Mouse (Mus musculus): Measurements from ENCODE around the gene Epha4.

DNA sequence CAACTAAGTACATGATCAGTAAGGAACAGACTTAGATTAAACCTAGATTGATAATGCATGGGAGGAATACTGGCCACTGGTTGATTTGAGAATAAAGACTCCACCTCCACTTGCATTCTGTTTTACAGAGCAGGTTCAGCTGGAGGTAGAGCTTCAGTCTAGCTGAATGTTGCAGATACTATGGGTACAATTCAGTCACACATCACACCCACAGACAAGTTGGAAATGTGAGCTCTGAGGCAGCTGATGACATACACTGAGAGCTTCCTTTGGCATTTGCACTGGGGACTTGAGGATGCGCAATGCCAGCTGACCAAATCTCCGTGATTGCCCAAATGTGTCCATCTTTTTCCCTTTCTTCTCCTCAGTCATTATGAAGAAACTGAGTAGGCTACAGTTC, 125.8 kb downstream of the Epha4 start:
- TF ChIP-seq CTCF (IDR thresholded peaks at IDR 0.05; ENCODE audit: borderline replicate concordance, control insufficient read depth, extremely low read depth, insufficient read depth, low read length, poor library complexity) (no peak), POLR2A (IDR thresholded peaks at IDR 0.05; ENCODE audit: control insufficient read depth, extremely low read depth, insufficient read depth, low read length, poor library complexity) (no peak)
